Mouse (Mus musculus) bone marrow, adult 2 months (tissue): ENCODE measurements around the gene Npm1. TPM values are rescaled to one million over a fixed set of nuclear protein-coding genes. Genes with fewer than 3 reads are reported as not detected.

ENCODE experiments used
- H3K27ac ChIP-seq: fragments of 200-500 bp; 2 replicates; pipeline ENCODE4 v1.5.1; 2012; ENCODE audit warnings: low read depth, mild to moderate bottlenecking, control low read depth, inconsistent platforms, low read length; ENCODE audit not compliant: control insufficient read depth, poor library complexity, insufficient read depth
- H3K4me1 ChIP-seq: fragments of 200-500 bp; 2 replicates; pipeline ENCODE4 v1.6.1; 2011; ENCODE audit warnings: low read length; ENCODE audit not compliant: control insufficient read depth, insufficient read depth
- H3K4me3 ChIP-seq: fragments of 200-500 bp; replicated peaks from 2 replicates; pipeline ENCODE3; 2011; ENCODE audit warnings: mild to moderate bottlenecking, low read depth, low read length, control low read depth; ENCODE audit not compliant: control insufficient read depth
- CTCF ChIP-seq: fragments of 200-500 bp; IDR thresholded peaks from 2 replicates; pipeline ENCODE4 v1.5.1; 2011; ENCODE audit warnings: low read length, control low read depth; ENCODE audit not compliant: control insufficient read depth, insufficient read depth
- POLR2A ChIP-seq: fragments of 200-500 bp; IDR thresholded peaks from 2 replicates; pipeline ENCODE4 v1.6.1; 2011; ENCODE audit warnings: low read depth, mild to moderate bottlenecking, control low read depth, low read length, borderline replicate concordance; ENCODE audit not compliant: control insufficient read depth
- WGBS: fragments of 180-500 bp; shearing (Covaris S2); methylation state at CpG from one replicate; pipeline ENCODE4 v1.1.7; 2018; 5-methylcytosine and 5-hydroxymethylcytosine counted together
- polyA plus RNA-seq: library from polyadenylated mRNA; stranded (reverse); fragments of >200 nt; gene quantifications from 2 replicates; pipeline ENCODE4 v1.2.4, GENCODE M21; 2011; ENCODE audit warnings: low replicate concordance; ENCODE audit not compliant: missing spikeins, insufficient read depth, insufficient read length

The Npm1 gene
- polyA plus RNA-seq, 1 experiment = 1,387 TPM

GRCm38 (mm10) chr11:33132619-33133338 is 30.2 kb downstream of the Npm1 start:
- no peaks in the 10 kb centered on the region for H3K4me1 ChIP-seq
- H3K27ac ChIP-seq = no peak overlapping the region
- H3K4me3 ChIP-seq = no peak overlapping the region
- TF ChIP-seq CTCF = no peak
- no peak for TF ChIP-seq POLR2A
- 51% methylated on average over 8 of the region's 8 CpGs for WGBS

DNA sequence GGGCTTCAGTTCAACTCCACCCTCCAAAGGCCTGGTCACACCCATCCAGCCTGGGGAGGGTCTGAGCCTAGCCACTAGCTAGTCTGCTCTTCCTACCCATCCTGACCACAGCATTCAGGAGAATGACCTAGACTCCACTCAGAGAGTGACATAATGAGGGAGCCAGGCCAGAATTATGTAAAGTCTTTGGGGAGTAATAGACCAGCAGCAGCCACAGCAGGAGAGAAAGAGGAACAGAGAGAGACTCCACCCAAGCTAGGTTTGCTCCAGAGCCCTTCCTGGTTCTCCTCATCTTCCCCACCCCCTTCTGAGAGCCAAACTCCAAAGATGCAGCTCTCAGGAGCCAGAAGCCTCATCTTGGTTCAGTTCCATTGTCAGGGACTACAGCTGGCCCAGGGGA is 35.9 kb downstream of the Npm1 start:
- Histone ChIP-seq H3K27ac (no peak overlapping the region), H3K4me1 (no peaks in the 10 kb centered on the region), H3K4me3 (no peak overlapping the region)
- no peak for TF ChIP-seq POLR2A
- TF ChIP-seq CTCF = no peak

- TF ChIP-seq POLR2A (no peak), CTCF (no peak)
- WGBS = 2% methylated on average over 37 of the region's 37 CpGs
- H3K27ac ChIP-seq = no peak overlapping the region
- no peak overlapping the region for H3K4me3 ChIP-seq
- H3K4me1 ChIP-seq = no peaks in the 10 kb centered on the region
Measured at GRCm38 (mm10) chr11:33122575-33123268, 40.3 kb downstream of the Npm1 start.

- no peaks in the 10 kb centered on the region for H3K4me1 ChIP-seq
- no peak overlapping the region for H3K4me3 ChIP-seq
- 77% methylated on average over 8 of the region's 8 CpGs for WGBS
- H3K27ac ChIP-seq = no peak overlapping the region
- TF ChIP-seq CTCF (no peak), POLR2A (no peak)
Measured at GRCm38 (mm10) chr11:33119556-33119955, 43.5 kb downstream of the Npm1 start.

DNA sequence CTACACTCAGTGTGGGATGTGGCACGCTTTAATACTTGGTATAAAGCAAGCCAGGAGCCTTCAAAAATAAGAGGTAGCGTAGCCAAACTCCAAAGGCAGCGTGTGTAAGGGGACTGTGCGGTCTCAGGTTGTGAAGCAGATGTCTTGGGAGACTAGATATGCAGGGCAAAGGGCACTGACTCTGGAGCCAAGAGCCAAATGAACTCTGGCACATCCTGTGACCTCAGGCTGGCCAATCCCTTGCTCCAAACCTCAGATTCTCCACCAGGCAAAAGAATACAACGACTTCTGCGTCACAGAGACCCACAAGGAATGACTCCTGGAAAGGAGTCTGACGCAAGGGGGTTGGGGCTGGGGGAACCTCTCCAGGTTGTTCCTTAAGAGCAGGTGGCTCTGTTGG is 43.9 kb downstream of the Npm1 start:
- no peak for TF ChIP-seq POLR2A
- TF ChIP-seq CTCF = no peak
- 66% methylated on average over 7 of the region's 7 CpGs for WGBS
- no peaks in the 10 kb centered on the region for H3K4me1 ChIP-seq
- H3K4me3 ChIP-seq = no peak overlapping the region
- H3K27ac ChIP-seq = no peak overlapping the region

DNA sequence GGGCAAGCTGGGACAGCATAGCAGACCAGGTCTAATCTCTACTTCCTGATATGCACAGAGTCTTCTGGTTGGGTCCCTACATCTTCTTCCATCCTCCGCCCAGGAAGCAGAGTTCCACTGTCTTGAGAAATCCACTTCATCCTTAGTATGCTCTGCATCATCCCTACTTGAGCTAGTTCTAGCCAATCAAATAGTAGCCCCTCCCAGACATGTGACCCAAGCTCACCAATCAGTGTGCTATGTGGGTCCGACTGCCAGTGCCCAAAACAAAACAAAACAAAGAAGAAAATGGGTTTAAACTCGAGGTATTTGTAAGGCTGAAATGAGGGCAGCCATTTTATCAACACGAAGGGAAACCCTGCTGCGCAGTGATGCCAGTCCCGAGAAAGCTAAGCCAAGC is 44.5 kb downstream of the Npm1 start:
- no peak overlapping the region for H3K4me3 ChIP-seq
- no peaks in the 10 kb centered on the region for H3K4me1 ChIP-seq
- no peak overlapping the region for H3K27ac ChIP-seq
- TF ChIP-seq POLR2A (no peak), CTCF (no peak)
- 59% methylated on average over 6 of the region's 6 CpGs for WGBS

- no peak overlapping the region for H3K4me3 ChIP-seq
- no peaks in the 10 kb centered on the region for H3K4me1 ChIP-seq
- 80% methylated on average over 3 of the region's 3 CpGs for WGBS
- TF ChIP-seq POLR2A (no peak), CTCF (no peak)
- H3K27ac ChIP-seq = no peak overlapping the region
Measured at GRCm38 (mm10) chr11:33115796-33116195, 47.2 kb downstream of the Npm1 start.

DNA sequence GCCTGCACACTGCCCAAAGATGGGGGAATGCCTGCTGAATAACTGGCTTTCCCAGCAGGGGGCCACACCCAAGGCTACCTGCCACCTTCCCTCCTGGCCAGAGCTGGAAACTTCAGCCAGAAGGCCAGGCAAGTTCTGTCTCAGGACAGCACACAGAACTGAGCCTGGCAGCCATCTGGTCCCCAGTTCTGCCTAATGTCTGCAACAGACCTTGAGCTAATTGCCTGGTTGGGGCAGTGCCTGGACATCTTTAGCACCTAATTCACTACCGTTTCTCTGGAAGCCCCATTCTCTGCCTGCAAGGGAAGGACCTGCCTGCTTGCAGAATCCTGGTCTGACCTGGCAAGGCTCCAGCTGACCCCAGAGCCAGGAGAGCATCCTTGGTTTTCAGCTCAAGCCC is 50.6 kb downstream of the Npm1 start:
- Histone ChIP-seq H3K4me1 (no peaks in the 10 kb centered on the region), H3K4me3 (no peak overlapping the region), H3K27ac (no peak overlapping the region)
- TF ChIP-seq POLR2A (no peak), CTCF (no peak)
- 15% methylated on average over 1 of the region's 1 CpGs for WGBS
